Mouse (Mus musculus) myocyte (in vitro differentiated cells): ENCODE measurements around the gene Stra6l.

Experiments
- MAX ChIP-seq: IDR thresholded peaks from one replicate; pipeline ENCODE4 v1.6.1; 2011; ENCODE audit warnings: low read depth, mild to moderate bottlenecking, control low read depth
- MYOD1 ChIP-seq, 3 experiments: IDR thresholded peaks; one replicate each; pipeline ENCODE4 v1.6.1; 2011; ENCODE audit warnings: control low read depth in 2 of 3, low read depth in 2 of 3, mild to moderate bottlenecking in 2 of 3, moderate library complexity in 1 of 3; ENCODE audit not compliant: insufficient read length in 2 of 3, control insufficient read depth in 1 of 3
- TCF12 ChIP-seq: IDR thresholded peaks from one replicate; pipeline ENCODE4 v1.6.1; 2011; ENCODE audit warnings: mild to moderate bottlenecking, control low read depth; ENCODE audit not compliant: poor library complexity, insufficient read depth, severe bottlenecking

GRCm38 (mm10) chr4:45802900-45803299 is 45.6 kb upstream of the Stra6l start:
- TF ChIP-seq TCF12 = no peak
- no peak for TF ChIP-seq MYOD1 (IDR thresholded peaks at IDR 0.05; ENCODE audit: control insufficient read depth in 1 of 3, insufficient read length in 2 of 3, low read depth in 2 of 3)
- no peak for TF ChIP-seq MAX
